Mouse (Mus musculus) T-helper 1 cell (primary cell): ENCODE measurements at regions not wholly inside any gene's neighbourhood (a gene's known extent, or its start where the extent isn't known, plus 50 kb on each side); places are given as distances from the start of the nearest gene placed in this dataset.

ENCODE experiments used
- in situ Hi-C: fragments of 300-600 bp; cut with MboI, MseI; formaldehyde crosslinking; loops from one replicate; pipeline ENCODE4 v1.15.1; 2025; ENCODE audit warnings: high pct_unique_total_duplicates

- in situ Hi-C loops: no loop called here
These were observed 226.1 kb upstream of the BB014433 start for GRCm38 (mm10) chr8:15271793-15272587.

- in situ Hi-C loops: no loop called here
These were observed 224.4 kb upstream of the BB014433 start for GRCm38 (mm10) chr8:15270290-15270689.

GRCm38 (mm10) chr8:15244770-15245485, 199.1 kb upstream of the BB014433 start:
- in situ Hi-C loops: no loop called here

- in situ Hi-C loops: no loop called here
These were observed 189.5 kb upstream of the BB014433 start for GRCm38 (mm10) chr8:15235410-15235809.

- in situ Hi-C loops: no loop called here
These were observed 187.4 kb upstream of the BB014433 start for GRCm38 (mm10) chr8:15233241-15233640.

GRCm38 (mm10) chr8:15230217-15230616, 184.3 kb upstream of the BB014433 start:
- in situ Hi-C loops: no loop called here

GRCm38 (mm10) chr8:15221211-15221912, 175.5 kb upstream of the BB014433 start:
- in situ Hi-C loops: loop anchor here (10.0 kb wide), 1 partner anchor 1603 kb away; no protein-coding TSS in a partner anchor

- in situ Hi-C loops: no loop called here
These were observed 164.1 kb upstream of the BB014433 start for GRCm38 (mm10) chr8:15209856-15210521.

GRCm38 (mm10) chr8:15201556-15201955, 155.7 kb upstream of the BB014433 start:
- in situ Hi-C loops: no loop called here

GRCm38 (mm10) chr8:15190708-15191107, 144.8 kb upstream of the BB014433 start:
- in situ Hi-C loops: no loop called here

GRCm38 (mm10) chr8:15189079-15189612, 143.3 kb upstream of the BB014433 start:
- in situ Hi-C loops: no loop called here
